Mouse (Mus musculus) left cerebral cortex, postnatal 4 days (tissue): ENCODE results near the gene Ajap1. TPM values are rescaled to one million over a fixed set of nuclear protein-coding genes. Genes with fewer than 3 reads are reported as not detected.

Experiments used
- DNase-seq: peaks from one replicate; pipeline ENCODE4 v3.0.0-alpha.2; 2022
- intact Hi-C: fragments of 180-260 bp; cut with DNase I; formaldehyde crosslinking; loops from one replicate; pipeline ENCODE4 v1.15.1; 2025
- total RNA-seq, 2 experiments: library from RNA; stranded (reverse); gene quantifications; 2 replicates each; pipeline ENCODE4 v1.2.3; 2021

The Ajap1 gene
- total RNA-seq, 2 experiments from 2014 or later = 35.4 to 37.0 TPM

GRCm38 (mm10) chr4:153360868-153361545 lies 121.6 kb downstream of the Ajap1 start:
- intact Hi-C loops = no loop called here
- peak; percentile 91 for DNase-seq

- intact Hi-C loops = no loop called here
- no peak for DNase-seq
These were observed 124.4 kb downstream of the Ajap1 start for GRCm38 (mm10) chr4:153358243-153358550.

- intact Hi-C loops = no loop called here
These were observed 124.9 kb downstream of the Ajap1 start for GRCm38 (mm10) chr4:153357539-153358242.

GRCm38 (mm10) chr4:153356236-153356635 lies 126.4 kb downstream of the Ajap1 start:
- intact Hi-C loops = no loop called here
- DNase-seq = no peak

More at GRCm38 (mm10) chr4:153357539-153358242, 124.9 kb downstream of the Ajap1 start:
- peak; percentile 36 for DNase-seq

GRCm38 (mm10) chr4:153344999-153345398 lies 137.6 kb downstream of the Ajap1 start:
- intact Hi-C loops = no loop called here

GRCm38 (mm10) chr4:153340887-153341286 lies 141.7 kb downstream of the Ajap1 start:
- intact Hi-C loops = no loop called here
- DNase-seq = no peak

More at GRCm38 (mm10) chr4:153344999-153345398, 137.6 kb downstream of the Ajap1 start:
- no peak for DNase-seq

- DNase-seq = peak; percentile 13
These were observed 147.3 kb downstream of the Ajap1 start for GRCm38 (mm10) chr4:153335301-153335799.

GRCm38 (mm10) chr4:153327809-153328208 lies 154.8 kb downstream of the Ajap1 start:
- no peak for DNase-seq
- intact Hi-C loops = no loop called here

More at GRCm38 (mm10) chr4:153335301-153335799, 147.3 kb downstream of the Ajap1 start:
- intact Hi-C loops = no loop called here
